Mouse (Mus musculus) testis, adult 2 months (tissue): ENCODE measurements at regions not wholly inside any gene's neighbourhood (a gene's known extent, or its start where the extent isn't known, plus 50 kb on each side); places are given as distances from the start of the nearest gene placed in this dataset.

Experiments
- H3K27ac ChIP-seq: fragments of 200-500 bp; 2 replicates; pipeline ENCODE4 v1.5.1; 2012; ENCODE audit warnings: low read depth, low read length; ENCODE audit not compliant: control insufficient read depth, insufficient read depth
- H3K27me3 ChIP-seq: fragments of 200-500 bp; 2 replicates; pipeline ENCODE4 v1.6.1; 2012; ENCODE audit warnings: mild to moderate bottlenecking, low read length, moderate library complexity; ENCODE audit not compliant: control insufficient read depth, insufficient read depth
- H3K36me3 ChIP-seq: fragments of 200-500 bp; 2 replicates; pipeline ENCODE4 v1.6.1; 2012; ENCODE audit warnings: mild to moderate bottlenecking, low read length; ENCODE audit not compliant: control insufficient read depth, insufficient read depth
- H3K4me1 ChIP-seq: fragments of 200-500 bp; 2 replicates; pipeline ENCODE4 v1.6.1; 2012; ENCODE audit warnings: low read length; ENCODE audit not compliant: control insufficient read depth, insufficient read depth
- H3K4me3 ChIP-seq: fragments of 200-500 bp; 2 replicates; pipeline ENCODE4 v1.5.1; 2012; ENCODE audit warnings: low read depth, mild to moderate bottlenecking, low read length, moderate library complexity, mixed read lengths; ENCODE audit not compliant: control insufficient read depth
- CTCF ChIP-seq: fragments of 200-500 bp; IDR thresholded peaks from 2 replicates; pipeline ENCODE4 v1.5.1; 2012; ENCODE audit warnings: low read depth, mild to moderate bottlenecking, inconsistent platforms, low read length, moderate library complexity; ENCODE audit not compliant: control insufficient read depth, insufficient read depth, insufficient replicate concordance
- POLR2A ChIP-seq: fragments of 200-500 bp; IDR thresholded peaks from 2 replicates; pipeline ENCODE4 v1.6.1; 2012; ENCODE audit warnings: low read depth, mild to moderate bottlenecking, inconsistent platforms, low read length, moderate library complexity; ENCODE audit not compliant: control insufficient read depth

DNA sequence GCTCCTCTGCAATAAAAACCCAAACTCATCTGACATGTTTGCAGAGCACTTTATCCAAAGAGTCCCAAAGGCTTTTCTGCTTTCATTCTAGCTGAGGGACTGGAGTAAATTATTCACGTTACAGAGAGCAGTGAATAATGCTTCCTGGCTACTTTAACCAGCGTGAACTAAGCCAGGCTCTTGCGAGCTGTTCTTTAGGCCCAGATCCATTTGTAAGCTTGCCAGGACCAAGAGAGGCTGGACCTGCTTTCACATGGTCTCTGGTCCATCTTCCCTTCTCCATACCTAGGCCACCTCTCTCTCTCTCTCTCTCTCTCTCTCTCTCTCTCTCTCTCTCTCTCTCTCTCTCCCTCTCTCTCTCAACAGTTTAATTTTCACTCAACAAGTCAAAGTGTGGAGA, 197.2 kb downstream of the Qk start:
- Histone ChIP-seq H3K27me3 (no peaks in the 10 kb centered on the region), H3K36me3 (no peaks in the 10 kb centered on the region), H3K4me1 (no peaks in the 10 kb centered on the region), H3K27ac (no peak overlapping the region), H3K4me3 (no peak overlapping the region)
- no peak for TF ChIP-seq POLR2A
- no peak for TF ChIP-seq CTCF

DNA sequence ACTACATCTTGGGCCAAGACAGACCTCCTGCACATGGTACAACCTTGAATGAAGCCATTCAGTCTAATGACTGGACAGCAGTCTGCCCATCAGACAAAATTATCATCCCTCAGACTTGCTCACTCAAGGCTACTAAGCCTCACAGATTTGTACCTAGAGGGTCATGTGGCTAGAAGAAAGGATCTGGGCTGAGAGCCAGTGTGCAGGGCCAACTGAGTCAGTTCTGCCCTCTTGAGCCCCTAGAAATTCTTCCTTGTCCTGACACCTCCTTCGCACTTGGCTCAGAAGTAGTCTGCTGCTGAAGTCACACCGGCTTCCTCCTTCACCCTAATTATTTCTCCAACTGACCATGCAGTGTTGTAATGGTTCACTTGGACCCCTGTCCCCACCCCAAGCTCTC, 207.5 kb downstream of the Qk start:
- TF ChIP-seq POLR2A (no peak), CTCF (no peak)
- Histone ChIP-seq H3K36me3 (no peaks in the 10 kb centered on the region), H3K27ac (no peak overlapping the region)

DNA sequence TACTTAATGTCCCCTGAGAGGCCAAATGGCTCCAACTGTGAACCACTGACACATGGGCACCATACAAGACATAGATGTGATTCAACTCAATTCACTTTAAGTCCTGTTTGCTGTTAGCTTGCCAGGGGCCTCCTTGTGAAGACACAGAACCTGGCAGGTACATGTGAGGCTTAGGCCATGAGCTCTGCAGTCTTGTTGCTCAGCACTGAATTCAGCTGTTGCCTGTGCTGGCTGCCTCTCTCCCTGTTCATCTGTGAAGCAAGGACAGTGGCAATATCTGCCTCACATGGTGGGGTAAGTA, 209.3 kb downstream of the Qk start:
- no peak overlapping the region for H3K4me3 ChIP-seq
- no peaks in the 10 kb centered on the region for H3K36me3 ChIP-seq
- no peaks in the 10 kb centered on the region for H3K4me1 ChIP-seq
- no peak overlapping the region for H3K27ac ChIP-seq
- H3K27me3 ChIP-seq = no peaks in the 10 kb centered on the region
- TF ChIP-seq POLR2A (no peak), CTCF (no peak)

More for the DNA sequence above, 207.5 kb downstream of the Qk start:
- H3K27me3 ChIP-seq = no peaks in the 10 kb centered on the region
- no peak overlapping the region for H3K4me3 ChIP-seq
- H3K4me1 ChIP-seq = no peaks in the 10 kb centered on the region

DNA sequence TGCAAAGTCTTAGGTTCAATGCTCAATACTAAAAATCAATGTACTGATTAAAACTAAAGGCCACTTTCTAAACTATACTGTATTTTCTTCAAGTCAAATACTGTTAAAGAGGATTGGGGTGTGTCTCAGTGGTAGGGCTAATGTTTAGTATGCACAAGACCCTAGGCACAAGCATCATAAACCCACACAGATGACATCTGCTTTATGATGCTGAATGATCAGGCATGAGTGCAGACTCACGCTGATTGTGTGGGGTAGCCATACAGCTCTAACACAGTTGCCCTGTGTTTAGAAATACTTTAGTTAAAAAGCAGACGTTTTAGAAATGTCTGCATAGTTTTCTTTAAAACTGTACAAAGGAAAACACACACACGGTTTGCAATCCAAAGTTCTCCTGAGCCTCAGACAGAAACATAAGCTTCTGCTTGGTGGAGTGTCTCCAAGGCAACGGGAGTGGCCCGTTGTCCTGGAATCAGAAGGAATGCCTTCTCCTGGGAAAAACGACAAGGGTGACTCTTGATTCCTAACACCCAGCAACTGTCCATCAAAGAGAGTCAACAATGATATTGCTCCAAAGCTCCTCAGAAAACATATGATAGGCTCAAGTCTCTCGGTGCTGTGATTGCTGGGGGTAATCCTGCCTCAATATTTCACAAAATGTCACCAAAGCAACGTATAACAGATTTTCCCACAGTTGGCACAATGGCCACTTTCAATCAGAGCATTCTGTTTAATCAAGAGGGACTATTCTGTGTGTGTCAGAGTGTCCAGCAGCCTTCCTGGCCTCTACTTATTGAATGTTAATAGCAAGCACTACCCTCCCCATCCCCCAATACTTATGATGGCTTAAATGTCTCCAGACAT, 209.9 kb downstream of the Qk start:
- Histone ChIP-seq H3K4me3 (no peak overlapping the region), H3K27me3 (no peaks in the 10 kb centered on the region), H3K4me1 (no peaks in the 10 kb centered on the region), H3K36me3 (no peaks in the 10 kb centered on the region), H3K27ac (no peak overlapping the region)
- TF ChIP-seq CTCF (no peak), POLR2A (no peak)

DNA sequence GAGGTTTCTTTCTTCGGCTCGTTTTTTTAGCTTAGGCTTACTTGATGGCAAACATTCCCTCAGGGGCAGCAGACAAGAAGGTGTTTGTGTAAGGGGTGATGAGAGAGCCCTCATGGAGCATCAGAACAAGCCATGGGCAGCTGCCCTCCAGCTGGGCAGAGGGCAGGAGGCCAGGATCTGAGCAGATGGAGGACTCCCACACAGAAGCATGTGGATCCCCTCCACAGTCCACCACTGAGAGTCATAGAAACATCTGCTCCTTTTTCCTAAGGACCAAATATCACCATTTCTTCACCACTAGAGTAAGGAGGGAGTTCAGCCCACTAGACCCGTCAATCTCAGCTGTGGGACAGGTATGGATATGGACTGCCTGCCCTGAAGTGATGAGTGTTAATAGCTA, 214.4 kb downstream of the Qk start:
- no peak for TF ChIP-seq CTCF
- TF ChIP-seq POLR2A = no peak
- H3K27me3 ChIP-seq = no peaks in the 10 kb centered on the region
- no peaks in the 10 kb centered on the region for H3K4me1 ChIP-seq
- no peaks in the 10 kb centered on the region for H3K36me3 ChIP-seq
- H3K4me3 ChIP-seq = no peak overlapping the region
- no peak overlapping the region for H3K27ac ChIP-seq

DNA sequence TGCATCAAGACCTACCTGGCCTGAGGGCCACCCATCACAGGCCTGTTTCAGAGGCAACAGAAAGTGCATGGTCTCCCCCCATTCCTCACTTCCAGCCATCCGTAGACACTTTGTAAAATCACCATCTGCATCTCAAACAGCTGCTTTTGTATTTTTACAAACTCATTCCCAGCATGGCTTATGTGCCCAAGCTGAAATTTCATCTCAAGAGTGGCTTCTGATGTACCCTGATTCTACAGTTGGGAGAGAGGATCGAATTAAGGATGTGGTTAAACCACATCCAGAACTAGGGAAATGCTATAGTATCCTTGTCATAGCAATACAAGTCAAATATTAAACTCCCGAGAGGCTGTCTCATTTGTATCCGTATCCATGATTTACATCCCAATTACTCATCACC, 221.5 kb downstream of the Qk start:
- H3K27me3 ChIP-seq = no peaks in the 10 kb centered on the region
- H3K4me1 ChIP-seq = no peaks in the 10 kb centered on the region
- H3K36me3 ChIP-seq = no peaks in the 10 kb centered on the region
- TF ChIP-seq CTCF = no peak
- no peak for TF ChIP-seq POLR2A
- no peak overlapping the region for H3K4me3 ChIP-seq
- no peak overlapping the region for H3K27ac ChIP-seq

DNA sequence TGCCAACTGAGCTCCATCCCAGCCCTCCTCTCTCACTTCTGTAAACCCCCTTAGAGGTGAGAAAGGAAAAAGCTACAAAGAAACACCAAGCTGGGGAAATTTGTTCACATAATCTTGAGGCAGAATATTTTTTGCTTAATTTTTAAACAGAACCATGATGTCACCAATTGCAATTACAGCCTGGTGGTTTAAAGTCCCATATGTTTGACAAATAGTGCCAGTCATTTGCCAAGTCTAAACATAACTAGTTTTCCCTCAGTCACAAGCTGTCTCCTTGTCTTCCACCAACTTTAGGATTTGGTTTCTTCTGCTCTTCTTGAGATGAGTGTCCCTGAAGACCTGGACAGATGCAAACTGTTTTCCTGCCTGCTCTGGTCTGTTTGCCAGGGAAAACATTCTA, 222.0 kb downstream of the Qk start:
- TF ChIP-seq POLR2A = no peak
- no peak for TF ChIP-seq CTCF
- Histone ChIP-seq H3K4me1 (no peaks in the 10 kb centered on the region), H3K36me3 (no peaks in the 10 kb centered on the region), H3K4me3 (no peak overlapping the region), H3K27ac (no peak overlapping the region), H3K27me3 (no peaks in the 10 kb centered on the region)
